9 mouse cellular contexts compared by ENCODE assay signal in genomic region chr2:124612727-124613510, GRCm38 (mm10).
DNase-seq lines count a peak whose midpoint lies in the region; ATAC-seq and TF ChIP-seq lines count a peak whose summit lies in the region.
"Had no signal": no experiment of that assay in that cellular context is flagged by ENCODE, and none has a peak within 500 bp of the region (broad histone marks: within the 10 kb centered on the region; RNA-seq: fewer than 3 reads in every experiment).

No protein-coding gene starts in this region.

- no peaks in the 10 kb centered on the region for H3K9me3 ChIP-seq in heart, postnatal 0 days (replicated peaks; ENCODE audit: control insufficient read depth, low read length)
- no peaks in the 10 kb centered on the region for H3K9me3 ChIP-seq in liver, embryonic 12.5 days (replicated peaks)
- no peaks in the 10 kb centered on the region for H3K9me3 ChIP-seq in stomach, embryonic 14.5 days (ENCODE audit: control insufficient read depth, low read depth, low read length)

- TF ChIP-seq CTCF in lung, adult 2 months (IDR thresholded peaks at IDR 0.05; ENCODE audit: insufficient read depth, low read length), result no peak
- no peak for TF ChIP-seq CTCF in heart, postnatal 0 days (IDR thresholded peaks at IDR 0.05; ENCODE audit: low read depth)

- peak overlapping the region; percentile 90 for H3K9ac ChIP-seq in heart, postnatal 0 days (replicated peaks; ENCODE audit: low read depth, low read length)
- no peak overlapping the region for H3K9ac ChIP-seq in liver, embryonic 12.5 days
- H3K9ac ChIP-seq in stomach, embryonic 14.5 days (replicated peaks; ENCODE audit: low read depth, low read length), result 0 out of 2 replicates have a peak overlapping the region, but pooled peaks have one; percentile 75

- 0 out of 2 replicates have a peak overlapping the region, but pooled peaks have one; percentile 16 for H3K27ac ChIP-seq in heart, postnatal 0 days (ENCODE audit: low read depth)
- no peak overlapping the region for H3K27ac ChIP-seq in liver, embryonic 12.5 days
- no peak overlapping the region for H3K27ac ChIP-seq in stomach, embryonic 14.5 days (ENCODE audit: low read length)

- peak overlapping the region; percentile 73 for H3K4me2 ChIP-seq in heart, postnatal 0 days (ENCODE audit: low read depth, low read length)
- H3K4me2 ChIP-seq in liver, embryonic 12.5 days, result peak overlapping the region; percentile 68
- H3K4me2 ChIP-seq in stomach, embryonic 14.5 days (replicated peaks; ENCODE audit: low read depth, low read length), result peak overlapping the region; percentile 72

- peak overlapping the region; percentile 79 for H3K4me3 ChIP-seq in lung, adult 2 months (replicated peaks; ENCODE audit: extremely low read depth, low read depth, low read length)
- H3K4me3 ChIP-seq in heart, postnatal 0 days (ENCODE audit: low read depth, low read length), result peak overlapping the region; percentile 97
- H3K4me3 ChIP-seq in liver, embryonic 12.5 days, result peak overlapping the region; percentile 54
- peak overlapping the region; percentile 74 for H3K4me3 ChIP-seq in stomach, embryonic 14.5 days (ENCODE audit: low read depth, low read length)

- no peak for ATAC-seq in heart, postnatal 0 days (ENCODE audit: insufficient read depth, low read depth)
- ATAC-seq in liver, embryonic 12.5 days, result no peak
- no peak for ATAC-seq in stomach, embryonic 14.5 days (ENCODE audit: insufficient number of reproducible peaks, insufficient read depth, low FRiP score, low read depth)
- ATAC-seq: Patski had no signal

- no peaks in the 10 kb centered on the region for H3K27me3 ChIP-seq in heart, postnatal 0 days (ENCODE audit: control insufficient read depth, insufficient read depth, low read length)
- H3K27me3 ChIP-seq in liver, embryonic 12.5 days (replicated peaks), result peaks cover 53% of the 10 kb centered on the region
- H3K27me3 ChIP-seq in stomach, embryonic 14.5 days (ENCODE audit: control insufficient read depth, insufficient read depth, low read length), result no peaks in the 10 kb centered on the region

- TF ChIP-seq POLR2A in lung, adult 2 months (IDR thresholded peaks at IDR 0.05; ENCODE audit: borderline replicate concordance, extremely low read depth, low read depth, low read length), result no peak

- WGBS in lung, adult 2 months, result 53% methylated on average over 10 of the region's 10 CpGs
- 44% methylated on average over 10 of the region's 10 CpGs for WGBS in heart, postnatal 0 days
- 66% methylated on average over 10 of the region's 10 CpGs for WGBS in liver, embryonic 12.5 days (ENCODE audit: insufficient replicate concordance)
- WGBS in stomach, embryonic 14.5 days, result 52% methylated on average over 10 of the region's 10 CpGs

- DNase-seq in lung, adult 2 months, result no peak
- DNase-seq in lung, postnatal 10 days, result no peak
- DNase-seq in heart, postnatal 0 days (ENCODE audit: low spot score), result no peak
- DNase-seq in spleen, postnatal 10 days (ENCODE audit: low spot score in 2 of 2), result no peak
- no peak for DNase-seq in frontal cortex, postnatal 10 days (ENCODE audit: low spot score in 2 of 2)
- DNase-seq: kidney, postnatal 36 days had no signal

- H3K36me3 ChIP-seq in heart, postnatal 0 days (replicated peaks; ENCODE audit: control insufficient read depth, insufficient read depth, low read length), result no peaks in the 10 kb centered on the region
- H3K36me3 ChIP-seq in liver, embryonic 12.5 days, result no peaks in the 10 kb centered on the region
- H3K36me3 ChIP-seq in stomach, embryonic 14.5 days (ENCODE audit: control insufficient read depth, insufficient read depth, low read length), result no peaks in the 10 kb centered on the region

- no peak for TF ChIP-seq EP300 in heart, postnatal 0 days (IDR thresholded peaks at IDR 0.05; ENCODE audit: low read depth)

- peaks cover 20% of the 10 kb centered on the region for H3K4me1 ChIP-seq in lung, adult 2 months (ENCODE audit: control insufficient read depth, insufficient read depth, low read length)
- H3K4me1 ChIP-seq in heart, postnatal 0 days (ENCODE audit: control insufficient read depth, insufficient read depth), result peaks cover 60% of the 10 kb centered on the region
- 0 out of 2 replicates have a peak, but pooled peaks cover 8% of the 10 kb centered on the region for H3K4me1 ChIP-seq in liver, embryonic 12.5 days
- H3K4me1 ChIP-seq in stomach, embryonic 14.5 days (ENCODE audit: control insufficient read depth, insufficient read depth, low read length), result peaks cover 11% of the 10 kb centered on the region; the same call in 1 of the 2 replicates
